Mouse (Mus musculus) gastrocnemius, adult 18-20 months (tissue): ENCODE results near the gene St14. TPM values are rescaled to one million over a fixed set of nuclear protein-coding genes. Genes with fewer than 3 reads are reported as not detected.

Source experiments
- DNase-seq: peaks from one replicate; pipeline ENCODE4 v3.0.0; 2021; ENCODE audit warnings: low spot score
- total RNA-seq, 2 experiments: library from RNA; stranded (reverse); gene quantifications; 2 replicates each; pipeline ENCODE4 v1.2.3; 2021

The St14 gene
- total RNA-seq, 2 experiments from 2014 or later, result 0.41 TPM; not detected in 1

GRCm38 (mm10) chr9:31126079-31126478, 5.6 kb downstream of the St14 start:
- DNase-seq, result no peak

- DNase-seq, result no peak
Observed at GRCm38 (mm10) chr9:31122464-31123030, 9.1 kb downstream of the St14 start.

GRCm38 (mm10) chr9:31120533-31120915, 11.1 kb downstream of the St14 start:
- DNase-seq, result no peak

- DNase-seq, result no peak
Observed at GRCm38 (mm10) chr9:31119882-31120532, 11.6 kb downstream of the St14 start.

DNA sequence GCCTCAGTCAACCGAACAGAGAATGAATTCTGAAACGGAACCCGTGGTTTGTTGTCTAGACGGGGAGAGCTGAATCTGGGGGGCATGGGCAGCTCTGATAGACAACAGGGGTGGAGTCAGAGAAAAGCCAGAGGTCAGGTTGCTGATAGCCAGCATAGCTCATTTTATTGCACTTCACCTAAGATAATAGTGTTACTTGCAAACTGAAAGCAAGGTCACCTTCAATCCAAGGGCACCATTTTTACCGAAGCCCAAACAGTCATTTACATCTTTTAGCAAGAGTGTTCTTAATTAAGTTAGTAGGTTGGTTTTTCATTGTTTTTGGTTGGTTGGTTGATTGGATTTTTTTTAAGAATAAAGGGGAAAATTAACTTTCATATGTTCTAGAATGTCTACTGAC, 12.2 kb downstream of the St14 start:
- no peak for DNase-seq

DNA sequence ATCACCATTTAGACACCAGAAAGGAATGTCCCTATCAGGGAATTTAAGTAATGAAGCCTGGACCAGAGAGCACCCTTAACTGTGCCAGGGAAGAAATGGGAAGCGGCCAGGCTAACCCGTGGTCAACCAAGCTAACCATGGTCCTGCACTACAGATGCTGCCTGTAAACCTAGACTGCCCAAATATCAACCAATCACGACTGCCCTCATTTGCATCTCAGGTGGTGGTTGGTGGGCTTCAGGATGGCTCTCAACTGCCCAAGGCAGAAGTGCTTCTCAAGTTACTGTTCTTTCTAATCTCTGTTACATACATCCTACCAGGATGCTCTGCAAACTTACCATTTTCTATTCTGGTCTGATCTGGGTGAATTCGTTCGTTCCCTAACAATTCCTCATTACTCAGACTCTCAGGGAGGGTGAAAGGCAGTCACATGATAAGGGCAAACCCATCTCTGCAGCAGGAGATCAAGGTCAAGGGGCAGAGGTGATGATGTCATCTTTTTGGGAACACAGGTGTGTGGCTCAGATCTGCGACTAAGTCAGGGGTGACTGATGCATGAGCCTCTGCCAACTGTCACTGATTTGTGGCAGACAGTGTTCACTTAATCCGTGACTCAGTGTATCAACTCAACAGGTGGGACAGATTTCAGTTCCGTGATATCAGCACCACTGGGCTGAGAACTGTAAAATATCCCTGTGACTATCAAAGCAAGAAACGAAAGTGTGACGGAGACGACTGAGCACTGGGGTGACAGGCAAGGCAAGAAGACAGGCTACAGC, 12.9 kb downstream of the St14 start:
- no peak for DNase-seq

DNA sequence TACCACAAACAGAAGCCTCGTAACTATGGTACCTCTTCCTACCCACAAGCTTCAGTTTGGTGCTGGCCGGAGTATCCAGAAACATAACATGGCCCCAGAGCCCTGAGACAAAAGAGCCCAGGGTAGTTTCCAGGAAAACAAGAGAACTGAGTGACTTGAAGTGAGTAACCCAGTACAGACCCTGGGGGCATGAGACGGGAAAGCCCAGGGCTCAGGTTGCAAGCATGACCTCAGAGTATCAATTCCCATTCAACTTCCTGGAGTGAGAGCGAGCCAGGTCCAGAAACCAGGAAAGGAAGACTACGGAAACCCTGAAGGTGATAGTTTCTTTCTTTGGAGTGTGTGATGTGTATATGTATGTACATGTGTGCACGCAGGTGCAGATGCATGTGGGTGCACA, 14.2 kb downstream of the St14 start:
- no peak for DNase-seq

- DNase-seq, result no peak
Observed at GRCm38 (mm10) chr9:31117088-31117487, 14.6 kb downstream of the St14 start.

- DNase-seq, result no peak
Observed at GRCm38 (mm10) chr9:31115586-31115985, 16.1 kb downstream of the St14 start.

DNA sequence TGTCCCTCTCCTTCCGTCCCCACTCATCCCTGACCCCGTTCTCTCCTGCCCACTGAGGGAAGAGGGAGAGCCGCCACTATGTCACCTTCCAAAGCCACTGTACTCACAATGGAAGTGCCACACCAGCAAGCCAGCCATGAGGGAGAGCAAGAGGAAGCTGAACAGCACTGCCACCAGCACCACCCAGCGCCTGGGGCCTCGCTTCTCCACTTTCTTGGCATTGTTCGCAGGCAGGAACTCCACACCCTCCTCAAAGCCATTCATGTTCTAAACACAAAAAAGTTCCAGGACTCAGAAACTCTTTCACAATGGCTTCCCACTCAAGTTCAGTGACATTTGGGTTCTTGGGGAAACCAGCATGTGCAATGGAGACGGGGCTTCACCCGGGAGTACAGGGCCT, 23.2 kb downstream of the St14 start:
- no peak for DNase-seq

- no peak for DNase-seq
Observed at GRCm38 (mm10) chr9:31098118-31098517, 33.5 kb downstream of the St14 start.

GRCm38 (mm10) chr9:31097088-31098082, 34.3 kb downstream of the St14 start:
- no peak for DNase-seq

DNA sequence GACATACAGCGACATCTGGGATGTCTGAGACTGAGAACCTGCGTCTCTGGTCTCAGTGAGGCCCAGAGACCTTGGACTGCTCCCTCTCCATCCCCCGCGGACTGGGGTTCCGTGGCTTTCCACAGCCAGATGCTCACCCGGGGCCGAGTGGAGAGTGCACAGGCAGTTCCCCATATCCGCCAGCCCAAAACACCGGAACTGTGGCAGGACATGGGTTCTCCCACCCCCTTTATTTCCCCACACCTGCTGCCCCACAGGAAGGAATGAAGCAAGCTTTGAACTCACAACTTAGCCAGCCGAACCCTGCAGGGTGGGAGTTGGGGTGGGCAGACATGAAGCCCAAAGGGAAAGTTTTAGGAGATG, 38.8 kb downstream of the St14 start:
- DNase-seq, result no peak

DNA sequence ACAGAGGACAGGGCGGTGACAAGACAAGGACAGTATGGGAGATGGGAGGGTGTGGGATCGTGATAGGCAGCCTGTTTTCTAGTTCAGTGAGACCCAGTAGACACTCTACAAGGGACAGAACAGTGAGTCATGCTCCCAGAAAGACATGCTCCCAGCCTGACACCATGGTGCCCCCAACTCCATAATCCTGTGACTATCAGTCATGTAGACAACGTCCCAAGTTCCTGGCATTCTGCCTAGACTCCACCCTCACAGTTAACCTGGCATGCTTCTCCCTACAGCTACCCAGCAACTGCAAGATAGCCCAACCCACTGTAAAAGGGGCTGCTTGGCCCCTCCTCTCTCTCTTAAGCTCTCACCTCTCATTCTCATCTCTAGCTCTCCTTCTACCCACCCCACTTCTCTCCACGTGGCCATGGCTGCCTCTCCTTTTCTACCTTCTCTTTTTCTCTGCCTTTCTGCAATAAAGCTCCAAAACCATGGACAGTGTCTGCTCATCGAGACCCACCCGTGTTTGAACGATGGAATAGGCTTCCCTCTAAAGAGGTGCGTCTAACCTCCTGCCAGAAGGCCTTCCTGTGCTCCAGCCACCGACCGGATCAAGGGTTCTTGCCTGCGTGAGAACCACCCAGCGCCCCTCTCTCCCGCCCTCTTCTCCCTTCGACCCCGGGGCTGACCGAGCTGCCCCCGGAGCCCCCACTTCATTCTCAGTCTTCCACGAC, 39.4 kb downstream of the St14 start:
- no peak for DNase-seq

DNA sequence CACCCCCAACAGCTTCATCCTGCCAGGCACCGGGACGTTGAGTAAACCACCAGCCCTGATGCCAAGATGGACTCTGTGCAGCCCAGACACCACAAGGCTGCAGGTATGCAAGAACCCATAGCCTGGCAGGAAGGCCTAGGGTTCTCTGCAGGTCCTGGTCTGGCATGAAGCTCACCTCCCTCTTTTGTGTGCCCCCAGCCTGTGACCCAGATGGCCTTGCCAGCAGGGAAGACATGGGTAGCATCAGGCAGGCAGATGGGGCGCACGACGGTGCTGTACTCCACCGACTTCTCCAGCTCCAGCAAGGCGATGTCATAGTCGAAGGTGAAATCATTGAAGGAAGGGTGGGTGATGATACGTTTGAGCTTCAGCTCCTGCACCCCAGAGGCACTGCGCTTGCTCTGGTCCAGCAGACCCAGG, 40.5 kb downstream of the St14 start:
- DNase-seq, result no peak

DNA sequence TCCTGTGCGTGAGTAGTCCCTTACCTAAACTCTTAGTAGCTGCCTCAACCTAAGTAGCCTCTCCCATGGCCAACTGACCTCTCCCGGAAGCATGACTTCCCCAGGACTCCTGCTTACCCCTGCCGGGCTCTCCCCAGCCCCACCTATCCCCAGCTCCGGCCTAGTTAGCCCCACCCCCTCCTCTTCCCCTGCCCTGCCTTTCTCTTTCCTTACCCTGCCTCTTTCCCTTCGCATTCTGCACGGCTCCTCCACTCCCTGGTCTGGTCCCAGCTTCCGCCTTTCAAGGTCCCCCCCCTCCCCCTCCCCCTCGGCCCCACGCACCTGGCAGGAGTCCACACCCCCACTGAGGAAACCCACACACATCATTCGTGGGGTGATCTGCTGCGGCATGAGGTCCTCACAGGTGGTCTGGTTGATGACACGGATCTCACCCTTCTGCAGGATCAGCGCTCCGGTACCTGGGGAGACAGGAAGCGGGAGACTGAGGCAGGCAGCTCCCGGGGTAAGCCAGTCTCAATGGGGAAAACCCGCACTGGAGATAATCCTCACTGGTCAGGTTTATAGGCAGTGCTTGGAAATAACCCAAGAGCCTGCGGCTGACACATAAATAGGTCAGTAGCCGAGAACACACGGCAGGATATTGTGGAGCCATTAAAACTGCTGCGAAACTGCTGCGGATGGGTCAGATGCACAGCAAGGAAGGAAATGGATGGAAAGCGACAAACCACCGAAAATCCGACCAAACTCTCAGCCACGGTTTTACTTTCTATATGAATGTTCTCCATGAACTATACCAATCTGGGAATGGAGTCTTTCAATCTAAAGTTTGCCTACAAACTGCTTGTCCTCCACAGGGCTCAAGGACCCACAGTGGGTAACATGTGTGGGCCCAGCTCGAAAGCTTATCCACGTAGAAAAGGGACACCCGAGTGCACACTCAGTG, 41.3 kb downstream of the St14 start:
- no peak for DNase-seq

DNA sequence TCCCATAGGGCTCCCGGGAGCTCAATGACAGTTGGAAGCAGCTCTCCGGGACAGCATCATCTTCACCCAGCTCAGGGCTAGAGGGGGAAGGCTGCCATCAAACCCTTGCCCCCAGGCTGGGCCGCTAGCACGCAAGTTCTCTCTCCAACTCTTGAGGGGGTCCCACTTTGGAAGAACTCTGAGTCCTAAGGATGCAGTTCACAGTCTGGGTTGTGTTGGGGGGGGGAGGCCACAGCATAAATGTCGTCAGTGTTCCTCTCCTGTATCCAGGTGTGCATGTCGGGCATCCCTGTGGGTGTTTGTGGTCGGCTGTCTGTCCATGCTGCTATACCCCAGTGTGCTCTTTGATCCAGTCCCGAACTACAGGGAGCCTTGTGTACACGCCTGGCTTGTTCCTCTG, 42.1 kb downstream of the St14 start:
- DNase-seq, result no peak

DNA sequence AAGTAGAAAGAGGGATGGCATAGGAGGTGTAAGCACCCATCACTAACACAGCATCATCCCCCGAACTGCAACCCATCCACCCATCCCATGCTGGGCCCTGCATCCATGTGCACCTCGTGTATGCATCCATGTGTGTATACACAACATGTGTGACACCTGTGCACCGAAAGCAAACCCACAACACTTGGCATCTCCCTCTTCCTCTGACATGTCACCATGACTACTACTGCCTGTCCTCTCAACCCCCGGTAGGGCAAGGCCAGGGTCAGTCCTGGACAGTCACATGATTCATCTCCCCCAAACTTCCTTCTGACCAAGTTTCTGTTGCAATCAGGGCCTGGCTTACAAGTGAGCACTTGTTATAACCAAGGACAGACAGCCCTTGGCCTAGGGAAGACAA, 42.8 kb downstream of the St14 start:
- no peak for DNase-seq

DNA sequence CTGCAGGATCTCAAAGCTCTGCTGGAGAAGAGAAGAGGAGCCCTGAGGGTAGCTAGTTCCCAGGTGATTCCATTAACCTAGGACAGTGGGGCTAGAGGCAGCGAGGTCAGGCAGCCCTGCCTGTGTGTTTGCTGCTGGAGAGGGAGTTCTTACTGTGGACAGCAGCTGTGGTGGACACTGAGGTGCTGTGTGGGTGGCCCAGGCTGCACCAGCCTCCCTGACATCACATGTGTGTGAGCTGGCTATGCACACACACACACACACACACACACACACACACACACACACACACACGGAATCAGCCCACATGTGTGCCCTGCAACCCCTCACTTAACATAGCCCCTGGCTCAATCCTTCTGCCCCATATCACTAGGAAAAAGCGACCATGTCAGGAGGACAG, 43.5 kb downstream of the St14 start:
- no peak for DNase-seq

GRCm38 (mm10) chr9:31087466-31087865, 44.2 kb downstream of the St14 start:
- no peak for DNase-seq
